Mouse (Mus musculus) forebrain, embryonic 13.5 days (tissue): ENCODE measurements around the gene Ncln. TPM values are rescaled to one million over a fixed set of nuclear protein-coding genes. Genes with fewer than 3 reads are reported as not detected.
A peak's percentile ranks its signal among the peaks of the same experiment; 100 is the strongest.

Experiments used
- ATAC-seq: fragments of 200-750 bp; cut with Nextera tagmentation; 2 replicates; pipeline ENCODE4 v1.8.0; 2017
- H3K27ac ChIP-seq: fragments of 300-500 bp; sonication (generic); 2 replicates; pipeline ENCODE4 v1.5.1; 2015; ENCODE audit warnings: inconsistent platforms, mild to moderate bottlenecking, moderate library complexity
- H3K27me3 ChIP-seq: fragments of 300-500 bp; sonication (generic); 2 replicates; pipeline ENCODE4 v1.6.1; 2015; ENCODE audit warnings: mild to moderate bottlenecking, inconsistent platforms
- H3K36me3 ChIP-seq: fragments of 300-500 bp; sonication (generic); 2 replicates; pipeline ENCODE4 v1.6.1; 2015; ENCODE audit warnings: mild to moderate bottlenecking, inconsistent platforms; ENCODE audit not compliant: poor library complexity, severe bottlenecking
- H3K4me1 ChIP-seq: fragments of 300-500 bp; sonication (generic); 2 replicates; pipeline ENCODE4 v1.6.1; 2015; ENCODE audit warnings: inconsistent platforms
- H3K4me2 ChIP-seq: fragments of 300-500 bp; sonication (generic); 2 replicates; pipeline ENCODE4 v1.6.1; 2015; ENCODE audit warnings: inconsistent platforms, mild to moderate bottlenecking, moderate library complexity
- H3K4me3 ChIP-seq: fragments of 300-500 bp; sonication (generic); 2 replicates; pipeline ENCODE4 v1.5.1; 2015; ENCODE audit warnings: mild to moderate bottlenecking, inconsistent platforms
- H3K9ac ChIP-seq: fragments of 300-500 bp; sonication (generic); 2 replicates; pipeline ENCODE4 v1.6.1; 2015; ENCODE audit warnings: mild to moderate bottlenecking, inconsistent platforms
- H3K9me3 ChIP-seq: fragments of 300-500 bp; sonication (generic); replicated peaks from 2 replicates; pipeline ENCODE4 v1.6.1; 2016; ENCODE audit warnings: inconsistent platforms
- WGBS: fragments of 180-500 bp; shearing (Covaris S2); methylation state at CpG from one replicate; pipeline ENCODE4 v1.1.7; 2015; 5-methylcytosine and 5-hydroxymethylcytosine counted together
- polyA plus RNA-seq: library from polyadenylated mRNA; unstranded; fragments of >200 nt; fragmentation: Nextera tagmentation; extraction: Ambion mirVana; gene quantifications from 2 replicates; pipeline ENCODE4 v1.2.1, GENCODE M21; 2015

Gene Ncln
- polyA plus RNA-seq, 1 experiment from 2014 or later: 56.8 TPM

GRCm38 (mm10) chr10:81507691-81508489, 11.7 kb upstream of the Ncln start:
- Histone ChIP-seq H3K36me3 (no peaks in the 10 kb centered on the region), H3K9ac (no peak overlapping the region), H3K4me2 (no peak overlapping the region), H3K9me3 (no peaks in the 10 kb centered on the region), H3K27ac (no peak overlapping the region), H3K4me3 (no peak overlapping the region), H3K4me1 (0 out of 2 replicates have a peak, but pooled peaks cover 2% of the 10 kb centered on the region), H3K27me3 (peaks cover 27% of the 10 kb centered on the region)
- 84% methylated on average over 13 of the region's 13 CpGs for WGBS
- no peak for ATAC-seq

GRCm38 (mm10) chr10:81507095-81507494, 10.9 kb upstream of the Ncln start:
- ATAC-seq: no peak
- Histone ChIP-seq H3K27me3 (peaks cover 19% of the 10 kb centered on the region), H3K4me3 (no peak overlapping the region), H3K27ac (no peak overlapping the region), H3K9me3 (no peaks in the 10 kb centered on the region), H3K4me2 (no peak overlapping the region), H3K4me1 (0 out of 2 replicates have a peak, but pooled peaks cover 4% of the 10 kb centered on the region), H3K36me3 (no peaks in the 10 kb centered on the region), H3K9ac (no peak overlapping the region)
- 37% methylated on average over 6 of the region's 6 CpGs for WGBS

- H3K27ac ChIP-seq: no peak overlapping the region
- ATAC-seq: no peak
- H3K4me2 ChIP-seq: no peak overlapping the region
- no peaks in the 10 kb centered on the region for H3K36me3 ChIP-seq
- no peaks in the 10 kb centered on the region for H3K9me3 ChIP-seq
- H3K4me1 ChIP-seq: 0 out of 2 replicates have a peak, but pooled peaks cover 4% of the 10 kb centered on the region
- peaks cover 9% of the 10 kb centered on the region; the same call in 1 of the 2 replicates for H3K27me3 ChIP-seq
- no peak overlapping the region for H3K4me3 ChIP-seq
- no peak overlapping the region for H3K9ac ChIP-seq
- WGBS: 83% methylated on average over 14 of the region's 15 CpGs
Observed at GRCm38 (mm10) chr10:81505016-81505664, 8.9 kb upstream of the Ncln start.

GRCm38 (mm10) chr10:81502658-81503057, 6.5 kb upstream of the Ncln start:
- peak overlapping the region; percentile 47 for H3K9ac ChIP-seq
- no peaks in the 10 kb centered on the region for H3K9me3 ChIP-seq
- peaks cover 9% of the 10 kb centered on the region; the same call in 1 of the 2 replicates for H3K27me3 ChIP-seq
- no peak overlapping the region for H3K27ac ChIP-seq
- H3K4me1 ChIP-seq: 0 out of 2 replicates have a peak, but pooled peaks cover 6% of the 10 kb centered on the region
- H3K4me3 ChIP-seq: peak overlapping the region; percentile 36
- ATAC-seq: peak; percentile 52
- peak overlapping the region; percentile 70 for H3K4me2 ChIP-seq
- WGBS: 10% methylated on average over 27 of the region's 36 CpGs
- no peaks in the 10 kb centered on the region for H3K36me3 ChIP-seq

GRCm38 (mm10) chr10:81501863-81502262, 5.7 kb upstream of the Ncln start:
- no peaks in the 10 kb centered on the region for H3K9me3 ChIP-seq
- WGBS: 80% methylated on average over 5 of the region's 5 CpGs
- no peak overlapping the region for H3K9ac ChIP-seq
- H3K4me1 ChIP-seq: 0 out of 2 replicates have a peak, but pooled peaks cover 12% of the 10 kb centered on the region
- no peak for ATAC-seq
- H3K36me3 ChIP-seq: no peaks in the 10 kb centered on the region
- no peak overlapping the region for H3K4me3 ChIP-seq
- H3K4me2 ChIP-seq: no peak overlapping the region
- H3K27me3 ChIP-seq: peaks cover 9% of the 10 kb centered on the region; the same call in 1 of the 2 replicates
- no peak overlapping the region for H3K27ac ChIP-seq

GRCm38 (mm10) chr10:81500032-81500431, 3.8 kb upstream of the Ncln start, which contains the start of gene S1pr4:
TSS of gene S1pr4 (minus strand) at chr10:81500132.
- ATAC-seq: no peak
- Histone ChIP-seq H3K9me3 (no peaks in the 10 kb centered on the region), H3K4me2 (no peak within 1 kb of the TSS), H3K9ac (no peak within 1 kb of the TSS; the same call in 1 of the 2 replicates), H3K4me1 (peaks cover 19% of the 10 kb centered on the region), H3K27ac (no peak within 1 kb of the TSS), H3K36me3 (no peaks in the 10 kb centered on the region), H3K27me3 (peaks cover 9% of the 10 kb centered on the region; the same call in 1 of the 2 replicates), H3K4me3 (no peak within 1 kb of the TSS)
- 91% methylated on average over 3 of the region's 3 CpGs for WGBS

- Histone ChIP-seq H3K27me3 (peaks cover 9% of the 10 kb centered on the region; the same call in 1 of the 2 replicates), H3K4me1 (peaks cover 26% of the 10 kb centered on the region), H3K27ac (no peak overlapping the region), H3K4me2 (no peak overlapping the region), H3K36me3 (no peaks in the 10 kb centered on the region), H3K9ac (no peak overlapping the region; the same call in 1 of the 2 replicates), H3K4me3 (no peak overlapping the region), H3K9me3 (no peaks in the 10 kb centered on the region)
- WGBS: 80% methylated on average over 17 of the region's 23 CpGs
- ATAC-seq: no peak
Observed at GRCm38 (mm10) chr10:81499250-81499901, 3.2 kb upstream of the Ncln start.

- no peak overlapping the region for H3K4me2 ChIP-seq
- WGBS: 88% methylated on average over 38 of the region's 38 CpGs
Observed at GRCm38 (mm10) chr10:81498316-81499249, 2.4 kb upstream of the Ncln start.

GRCm38 (mm10) chr10:81497401-81498270, 1.4 kb upstream of the Ncln start:
- Histone ChIP-seq H3K9me3 (no peaks in the 10 kb centered on the region), H3K9ac (no peak overlapping the region), H3K4me3 (peak overlapping the region; percentile 82; the same call in 1 of the 2 replicates), H3K4me2 (peak overlapping the region; percentile 57), H3K4me1 (peaks cover 28% of the 10 kb centered on the region), H3K27me3 (no peaks in the 10 kb centered on the region), H3K36me3 (peaks cover 11% of the 10 kb centered on the region), H3K27ac (no peak overlapping the region)
- ATAC-seq: no peak
- WGBS: 86% methylated on average over 17 of the region's 17 CpGs

More at GRCm38 (mm10) chr10:81498316-81499249, 2.4 kb upstream of the Ncln start:
- no peaks in the 10 kb centered on the region for H3K9me3 ChIP-seq
- H3K9ac ChIP-seq: 0 out of 2 replicates have a peak overlapping the region, but pooled peaks have one; percentile 16
- peaks cover 5% of the 10 kb centered on the region; the same call in 1 of the 2 replicates for H3K27me3 ChIP-seq
- no peak overlapping the region for H3K4me3 ChIP-seq
- peaks cover 2% of the 10 kb centered on the region; the same call in 1 of the 2 replicates for H3K36me3 ChIP-seq
- no peak for ATAC-seq
- peaks cover 32% of the 10 kb centered on the region for H3K4me1 ChIP-seq
- no peak overlapping the region for H3K27ac ChIP-seq

- Histone ChIP-seq H3K4me1 (peaks cover 28% of the 10 kb centered on the region), H3K27me3 (no peaks in the 10 kb centered on the region), H3K4me3 (peak overlapping the region; percentile 82), H3K27ac (peak overlapping the region; percentile 6; the same call in 1 of the 2 replicates), H3K4me2 (peak overlapping the region; percentile 57), H3K9ac (peak overlapping the region; percentile 59), H3K9me3 (no peaks in the 10 kb centered on the region), H3K36me3 (peaks cover 18% of the 10 kb centered on the region)
- 0 out of 2 replicates have a peak, but pooled peaks have one; percentile 1 for ATAC-seq
- 30% methylated on average over 4 of the region's 4 CpGs for WGBS
Observed at GRCm38 (mm10) chr10:81496969-81497368, 777 bp upstream of the Ncln start.
